Mouse (Mus musculus) limb, embryonic 10.5 days (tissue): ENCODE results near the gene Gper1. TPM values are rescaled to one million over a fixed set of nuclear protein-coding genes. Genes with fewer than 3 reads are reported as not detected.

Experiments
- DNase-seq: peaks from one replicate; pipeline ENCODE4 v3.0.0-alpha.2; 2017; ENCODE audit warnings: low spot score
- H3K27ac ChIP-seq: fragments of 300-500 bp; sonication (generic); 2 replicates; pipeline ENCODE4 v1.5.1; 2016; ENCODE audit warnings: mild to moderate bottlenecking
- H3K27me3 ChIP-seq: fragments of 300-500 bp; sonication (generic); 2 replicates; pipeline ENCODE4 v1.6.1; 2016; ENCODE audit warnings: low read depth, mild to moderate bottlenecking; ENCODE audit not compliant: poor library complexity, severe bottlenecking
- H3K36me3 ChIP-seq: fragments of 300-500 bp; sonication (generic); 2 replicates; pipeline ENCODE4 v1.6.1; 2016; ENCODE audit warnings: mild to moderate bottlenecking, moderate library complexity
- H3K4me1 ChIP-seq: fragments of 300-500 bp; sonication (generic); 2 replicates; pipeline ENCODE4 v1.6.1; 2016
- H3K4me3 ChIP-seq: fragments of 300-500 bp; sonication (generic); 2 replicates; pipeline ENCODE4 v1.5.1; 2016; ENCODE audit warnings: mild to moderate bottlenecking, moderate library complexity
- H3K9me3 ChIP-seq: fragments of 300-500 bp; sonication (generic); replicated peaks from 2 replicates; pipeline ENCODE4 v1.6.1; 2016; ENCODE audit warnings: mild to moderate bottlenecking
- WGBS: fragments of 180-500 bp; shearing (Covaris S2); methylation state at CpG from one replicate; pipeline ENCODE4 v1.1.7; 2016; 5-methylcytosine and 5-hydroxymethylcytosine counted together
- polyA plus RNA-seq: library from polyadenylated mRNA; unstranded; fragments of >200 nt; fragmentation: Nextera tagmentation; extraction: Ambion mirVana; gene quantifications from 2 replicates; pipeline ENCODE4 v1.2.1, GENCODE M21; 2016

Gper1 gene
- polyA plus RNA-seq, 1 experiment from 2014 or later, result 0.39 TPM

- H3K4me3 ChIP-seq, result no peak overlapping the region
- peaks cover 6% of the 10 kb centered on the region; the same call in 1 of the 2 replicates for H3K36me3 ChIP-seq
- no peak for DNase-seq
- H3K9me3 ChIP-seq, result no peaks in the 10 kb centered on the region
- peaks cover 49% of the 10 kb centered on the region for H3K4me1 ChIP-seq
- H3K27ac ChIP-seq, result peak overlapping the region; percentile 17; the same call in 1 of the 2 replicates
- H3K27me3 ChIP-seq, result no peaks in the 10 kb centered on the region
- WGBS, result 95% methylated on average over 16 of the region's 16 CpGs
Observed at GRCm38 (mm10) chr5:139393197-139393588, 29.8 kb upstream of the Gper1 start.

GRCm38 (mm10) chr5:139394399-139394798, 28.6 kb upstream of the Gper1 start:
- Histone ChIP-seq H3K27me3 (no peaks in the 10 kb centered on the region), H3K4me3 (no peak overlapping the region), H3K4me1 (peaks cover 43% of the 10 kb centered on the region), H3K36me3 (peaks cover 6% of the 10 kb centered on the region; the same call in 1 of the 2 replicates), H3K9me3 (no peaks in the 10 kb centered on the region), H3K27ac (peak overlapping the region; percentile 58)
- WGBS, result 81% methylated on average over 7 of the region's 7 CpGs
- DNase-seq, result no peak

- Histone ChIP-seq H3K36me3 (peaks cover 6% of the 10 kb centered on the region; the same call in 1 of the 2 replicates), H3K4me1 (peaks cover 33% of the 10 kb centered on the region), H3K27me3 (no peaks in the 10 kb centered on the region), H3K4me3 (no peak overlapping the region), H3K27ac (peak overlapping the region; percentile 58; the same call in 1 of the 2 replicates), H3K9me3 (no peaks in the 10 kb centered on the region)
- 94% methylated on average over 4 of the region's 4 CpGs for WGBS
- DNase-seq, result no peak
Observed at GRCm38 (mm10) chr5:139395528-139395927, 27.4 kb upstream of the Gper1 start.

- Histone ChIP-seq H3K27me3 (no peaks in the 10 kb centered on the region), H3K4me1 (peaks cover 25% of the 10 kb centered on the region), H3K27ac (no peak overlapping the region), H3K9me3 (no peaks in the 10 kb centered on the region), H3K4me3 (no peak overlapping the region), H3K36me3 (peaks cover 6% of the 10 kb centered on the region; the same call in 1 of the 2 replicates)
- no peak for DNase-seq
- 82% methylated on average over 4 of the region's 4 CpGs for WGBS
Observed at GRCm38 (mm10) chr5:139397359-139397916, 25.5 kb upstream of the Gper1 start.

GRCm38 (mm10) chr5:139397959-139398753, 24.8 kb upstream of the Gper1 start:
- Histone ChIP-seq H3K4me3 (no peak overlapping the region), H3K27ac (no peak overlapping the region), H3K9me3 (no peaks in the 10 kb centered on the region), H3K36me3 (peaks cover under 1% of the 10 kb centered on the region; the same call in 1 of the 2 replicates), H3K4me1 (peaks cover 22% of the 10 kb centered on the region), H3K27me3 (no peaks in the 10 kb centered on the region)
- DNase-seq, result peak; percentile 87
- 39% methylated on average over 5 of the region's 5 CpGs for WGBS

- WGBS, result 85% methylated on average over 5 of the region's 5 CpGs
- Histone ChIP-seq H3K27me3 (no peaks in the 10 kb centered on the region), H3K27ac (no peak overlapping the region), H3K4me3 (no peak overlapping the region), H3K9me3 (no peaks in the 10 kb centered on the region), H3K4me1 (peaks cover 21% of the 10 kb centered on the region), H3K36me3 (no peaks in the 10 kb centered on the region)
- DNase-seq, result no peak
Observed at GRCm38 (mm10) chr5:139398786-139399185, 24.2 kb upstream of the Gper1 start.

GRCm38 (mm10) chr5:139399991-139400390, 23.0 kb upstream of the Gper1 start:
- no peaks in the 10 kb centered on the region for H3K9me3 ChIP-seq
- no peaks in the 10 kb centered on the region for H3K36me3 ChIP-seq
- no peak overlapping the region for H3K4me3 ChIP-seq
- H3K27ac ChIP-seq, result no peak overlapping the region
- DNase-seq, result no peak
- peaks cover 16% of the 10 kb centered on the region for H3K4me1 ChIP-seq
- H3K27me3 ChIP-seq, result no peaks in the 10 kb centered on the region
- 92% methylated on average over 14 of the region's 14 CpGs for WGBS

- peaks cover 32% of the 10 kb centered on the region for H3K4me1 ChIP-seq
- WGBS, result 89% methylated on average over 2 of the region's 2 CpGs
- no peaks in the 10 kb centered on the region for H3K36me3 ChIP-seq
- DNase-seq, result no peak
- no peaks in the 10 kb centered on the region for H3K27me3 ChIP-seq
- H3K27ac ChIP-seq, result no peak overlapping the region
- H3K9me3 ChIP-seq, result no peaks in the 10 kb centered on the region
- H3K4me3 ChIP-seq, result no peak overlapping the region
Observed at GRCm38 (mm10) chr5:139402106-139402505, 20.8 kb upstream of the Gper1 start.

- Histone ChIP-seq H3K4me1 (peaks cover 42% of the 10 kb centered on the region), H3K27ac (no peak overlapping the region), H3K27me3 (no peaks in the 10 kb centered on the region), H3K4me3 (no peak overlapping the region), H3K36me3 (no peaks in the 10 kb centered on the region), H3K9me3 (no peaks in the 10 kb centered on the region)
- no peak for DNase-seq
- 93% methylated on average over 8 of the region's 8 CpGs for WGBS
Observed at GRCm38 (mm10) chr5:139403692-139404260, 19.2 kb upstream of the Gper1 start.

GRCm38 (mm10) chr5:139404801-139405401, 18.1 kb upstream of the Gper1 start, which contains the start of gene C130050O18Rik:
C130050O18Rik (plus strand) TSS chr5:139405280.
- WGBS, result 88% methylated on average over 6 of the region's 6 CpGs

GRCm38 (mm10) chr5:139405478-139405877, 17.5 kb upstream of the Gper1 start:
- peak overlapping the region; percentile 71 for H3K27ac ChIP-seq

More at GRCm38 (mm10) chr5:139404801-139405401, 18.1 kb upstream of the Gper1 start, which contains the start of gene C130050O18Rik:
- Histone ChIP-seq H3K27ac (peak within 1 kb of the TSS; percentile 71), H3K4me3 (no peak within 1 kb of the TSS), H3K4me1 (peaks cover 41% of the 10 kb centered on the region), H3K36me3 (peaks cover 3% of the 10 kb centered on the region; the same call in 1 of the 2 replicates), H3K9me3 (no peaks in the 10 kb centered on the region), H3K27me3 (no peaks in the 10 kb centered on the region)
- no peak for DNase-seq

GRCm38 (mm10) chr5:139405953-139406352, 17.0 kb upstream of the Gper1 start:
- peaks cover 41% of the 10 kb centered on the region for H3K4me1 ChIP-seq
- WGBS, result 77% methylated on average over 3 of the region's 3 CpGs
- no peak for DNase-seq
- peaks cover 3% of the 10 kb centered on the region; the same call in 1 of the 2 replicates for H3K36me3 ChIP-seq
- peak overlapping the region; percentile 71 for H3K27ac ChIP-seq
- no peaks in the 10 kb centered on the region for H3K27me3 ChIP-seq
- no peak overlapping the region for H3K4me3 ChIP-seq
- no peaks in the 10 kb centered on the region for H3K9me3 ChIP-seq

More at GRCm38 (mm10) chr5:139405478-139405877, 17.5 kb upstream of the Gper1 start:
- no peak for DNase-seq
- Histone ChIP-seq H3K4me3 (no peak overlapping the region), H3K36me3 (peaks cover 3% of the 10 kb centered on the region; the same call in 1 of the 2 replicates), H3K4me1 (peaks cover 41% of the 10 kb centered on the region), H3K27me3 (no peaks in the 10 kb centered on the region), H3K9me3 (no peaks in the 10 kb centered on the region)
- 78% methylated on average over 7 of the region's 7 CpGs for WGBS
